Mouse (Mus musculus) liver, adult 2 months (tissue): ENCODE data around the gene Heg1. TPM values are rescaled to one million over a fixed set of nuclear protein-coding genes. Genes with fewer than 3 reads are reported as not detected.
A peak's percentile ranks its signal among the peaks of the same experiment; 100 is the strongest.

Experiments
- DNase-seq: peaks from one replicate; pipeline ENCODE4 v3.0.0-alpha.2; 2011; ENCODE audit warnings: low read depth, low spot score; ENCODE audit errors: extremely low read depth
- H3K27ac ChIP-seq: fragments of 200-500 bp; replicated peaks from 2 replicates; pipeline ENCODE4 v1.5.1; 2012; ENCODE audit warnings: low read depth, mild to moderate bottlenecking, control low read depth, inconsistent platforms, low read length; ENCODE audit not compliant: insufficient read depth
- H3K27me3 ChIP-seq: fragments of 200-500 bp; 2 replicates; pipeline ENCODE4 v1.6.1; 2012; ENCODE audit warnings: mild to moderate bottlenecking, moderate library complexity, low read length, inconsistent platforms; ENCODE audit not compliant: control insufficient read depth, insufficient read depth
- H3K36me3 ChIP-seq: fragments of 200-500 bp; 2 replicates; pipeline ENCODE4 v1.6.1; 2012; ENCODE audit warnings: low read length, inconsistent platforms; ENCODE audit not compliant: control insufficient read depth, insufficient read depth
- H3K4me1 ChIP-seq: fragments of 200-500 bp; 2 replicates; pipeline ENCODE4 v1.6.1; 2011; ENCODE audit warnings: low read length; ENCODE audit not compliant: control insufficient read depth, insufficient read depth
- H3K4me3 ChIP-seq: fragments of 200-500 bp; 2 replicates; pipeline ENCODE4 v1.5.1; 2011; ENCODE audit warnings: low read depth, mild to moderate bottlenecking, control low read depth, low read length, moderate library complexity; ENCODE audit not compliant: insufficient read depth
- H3K79me2 ChIP-seq: fragments of 200-500 bp; 2 replicates; pipeline ENCODE4 v1.6.1; 2012; ENCODE audit warnings: inconsistent platforms, mild to moderate bottlenecking, low read length, moderate library complexity; ENCODE audit not compliant: control insufficient read depth, insufficient read depth
- H3K9ac ChIP-seq: fragments of 200-500 bp; 2 replicates; pipeline ENCODE4 v1.6.1; 2012; ENCODE audit warnings: low read depth, mild to moderate bottlenecking, control low read depth, inconsistent platforms, low read length
- CTCF ChIP-seq: fragments of 200-500 bp; IDR thresholded peaks from 2 replicates; pipeline ENCODE4 v1.5.1; 2011; ENCODE audit warnings: low read depth, low read length, control low read depth
- POLR2A ChIP-seq: fragments of 200-500 bp; IDR thresholded peaks from 2 replicates; pipeline ENCODE4 v1.6.1; 2011; ENCODE audit warnings: low read length, control low read depth; ENCODE audit not compliant: insufficient read depth; ENCODE audit errors: extremely low read depth
- WGBS: fragments of 180-500 bp; shearing (Covaris S2); methylation state at CpG from one replicate; pipeline ENCODE4 v1.1.7; 2018; 5-methylcytosine and 5-hydroxymethylcytosine counted together
- polyA plus RNA-seq: library from polyadenylated mRNA; depleted of rRNA; stranded (reverse); fragments of >200 nt; gene quantifications from 2 replicates; pipeline ENCODE4 v1.2.3, GENCODE M21; 2012
- total RNA-seq: library from RNA; depleted of rRNA; stranded (reverse); fragments of >200 nt; gene quantifications from 2 replicates; pipeline ENCODE4 v1.2.3, GENCODE M21; 2014

The Heg1 gene
- total and polyA plus RNA-seq, 2 experiments: 5.8 to 8.6 TPM

DNA sequence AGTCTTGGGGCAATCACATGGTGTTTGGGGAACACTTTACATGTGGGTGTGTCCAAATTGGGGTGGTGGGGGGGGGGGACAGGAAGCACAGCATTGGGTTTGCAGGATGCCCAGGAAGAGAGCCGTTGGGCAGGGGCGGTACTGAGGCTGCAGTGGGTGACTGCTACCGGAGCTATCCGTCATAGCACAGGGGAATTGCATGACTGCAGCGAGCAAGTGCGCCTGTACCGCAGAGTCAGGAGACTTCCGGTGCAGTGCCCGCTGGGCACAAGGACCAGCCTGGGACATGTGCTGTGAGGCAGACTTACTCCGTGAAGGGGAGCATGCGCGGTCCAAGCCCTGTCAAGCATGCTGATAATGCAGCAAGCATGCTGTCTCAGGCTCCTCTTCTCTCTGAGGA is 67.4 kb downstream of the Heg1 start:
- WGBS: 84% methylated on average over 12 of the region's 12 CpGs
- no peak overlapping the region for H3K4me3 ChIP-seq
- H3K9ac ChIP-seq: no peak overlapping the region
- DNase-seq: no peak
- H3K79me2 ChIP-seq: no peaks in the 10 kb centered on the region
- no peak overlapping the region for H3K27ac ChIP-seq
- H3K36me3 ChIP-seq: no peaks in the 10 kb centered on the region
- H3K4me1 ChIP-seq: peaks cover 2% of the 10 kb centered on the region; the same call in 1 of the 2 replicates
- H3K27me3 ChIP-seq: no peaks in the 10 kb centered on the region
- TF ChIP-seq CTCF (no peak), POLR2A (no peak)

DNA sequence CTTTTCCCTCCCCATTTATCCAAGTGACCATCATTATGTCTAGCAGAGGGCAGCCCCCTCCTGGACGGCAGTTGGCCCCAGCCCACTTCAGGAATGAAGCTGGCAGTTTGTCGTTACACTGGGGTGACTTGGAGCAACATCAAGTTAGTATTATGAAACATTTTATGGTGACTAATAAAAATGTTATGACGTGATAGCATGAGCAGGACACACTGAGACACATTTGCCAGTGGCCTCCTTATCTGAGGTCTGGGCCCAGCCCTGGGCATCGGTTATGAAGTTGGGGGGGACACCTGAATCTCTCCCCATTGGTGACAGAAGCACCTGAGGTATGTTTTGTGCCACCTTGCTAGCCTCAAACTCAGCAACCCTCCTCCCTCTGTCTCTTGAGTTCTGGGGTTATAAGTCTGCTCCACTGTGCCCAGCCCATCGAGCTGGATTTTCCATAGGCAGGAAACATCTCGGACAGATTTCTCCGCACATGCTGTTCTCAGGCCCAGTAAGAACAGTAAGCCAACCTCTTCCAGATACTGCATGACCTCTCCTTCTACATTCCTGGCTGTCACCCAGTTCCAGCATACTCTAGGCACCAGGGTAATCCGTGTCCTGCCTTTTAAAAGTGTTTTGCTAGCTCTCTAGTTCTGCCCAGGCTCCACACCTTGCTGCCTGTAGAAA is 68.9 kb downstream of the Heg1 start:
- Histone ChIP-seq H3K36me3 (no peaks in the 10 kb centered on the region), H3K4me1 (peaks cover 2% of the 10 kb centered on the region; the same call in 1 of the 2 replicates), H3K79me2 (no peaks in the 10 kb centered on the region), H3K4me3 (no peak overlapping the region), H3K27ac (no peak overlapping the region), H3K9ac (no peak overlapping the region), H3K27me3 (no peaks in the 10 kb centered on the region)
- no peak for DNase-seq
- TF ChIP-seq POLR2A (no peak), CTCF (no peak)
- WGBS: 73% methylated on average over 8 of the region's 8 CpGs

DNA sequence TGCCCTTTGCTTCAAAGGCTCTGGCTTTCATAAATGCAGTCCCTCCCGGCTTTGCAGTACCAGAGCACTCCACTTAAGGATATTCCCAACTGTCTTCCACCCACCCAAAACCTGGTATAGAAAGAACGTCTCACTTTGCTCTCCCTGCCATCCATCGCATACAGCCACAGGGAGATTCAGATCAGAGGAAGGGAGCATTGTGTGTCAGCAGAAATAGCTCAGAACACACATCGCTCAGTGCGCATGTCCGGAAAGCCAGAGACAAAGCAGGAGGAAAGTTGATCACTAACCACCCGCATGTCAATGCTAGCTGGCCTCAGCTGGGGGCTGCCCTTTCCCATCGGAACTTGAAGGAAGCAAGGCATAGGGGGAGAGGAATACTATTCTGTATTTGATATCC is 71.1 kb downstream of the Heg1 start:
- no peak for DNase-seq
- 91% methylated on average over 8 of the region's 8 CpGs for WGBS
- no peaks in the 10 kb centered on the region for H3K27me3 ChIP-seq
- H3K9ac ChIP-seq: no peak overlapping the region
- H3K36me3 ChIP-seq: no peaks in the 10 kb centered on the region
- no peak overlapping the region for H3K4me3 ChIP-seq
- no peak overlapping the region for H3K27ac ChIP-seq
- TF ChIP-seq CTCF (no peak), POLR2A (no peak)
- H3K4me1 ChIP-seq: no peaks in the 10 kb centered on the region
- no peaks in the 10 kb centered on the region for H3K79me2 ChIP-seq

DNA sequence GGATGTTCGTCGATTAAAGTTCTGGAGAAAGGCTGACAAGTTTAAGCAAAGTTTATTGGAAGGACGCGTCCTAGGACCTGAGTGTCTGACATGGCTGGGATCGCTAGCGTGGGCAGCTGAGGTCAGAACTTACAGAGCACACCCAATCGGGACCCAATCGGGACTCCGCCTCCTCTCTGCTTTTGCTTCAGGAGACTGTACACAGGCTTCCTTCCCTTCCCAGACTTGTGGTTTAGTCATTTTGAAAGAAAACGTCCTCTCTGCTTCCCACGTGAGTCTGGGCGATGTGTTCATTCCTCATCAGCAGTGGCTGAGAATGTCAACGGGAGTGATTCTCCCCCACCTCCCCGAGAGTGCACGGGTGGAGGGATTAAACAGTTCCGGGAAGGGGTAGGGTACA is 71.8 kb downstream of the Heg1 start:
- no peaks in the 10 kb centered on the region for H3K36me3 ChIP-seq
- no peak overlapping the region for H3K27ac ChIP-seq
- no peak overlapping the region for H3K9ac ChIP-seq
- TF ChIP-seq CTCF: no peak
- H3K79me2 ChIP-seq: no peaks in the 10 kb centered on the region
- WGBS: 82% methylated on average over 16 of the region's 16 CpGs
- H3K4me1 ChIP-seq: no peaks in the 10 kb centered on the region
- peak; percentile 35 for DNase-seq
- no peak overlapping the region for H3K4me3 ChIP-seq
- no peaks in the 10 kb centered on the region for H3K27me3 ChIP-seq

DNA sequence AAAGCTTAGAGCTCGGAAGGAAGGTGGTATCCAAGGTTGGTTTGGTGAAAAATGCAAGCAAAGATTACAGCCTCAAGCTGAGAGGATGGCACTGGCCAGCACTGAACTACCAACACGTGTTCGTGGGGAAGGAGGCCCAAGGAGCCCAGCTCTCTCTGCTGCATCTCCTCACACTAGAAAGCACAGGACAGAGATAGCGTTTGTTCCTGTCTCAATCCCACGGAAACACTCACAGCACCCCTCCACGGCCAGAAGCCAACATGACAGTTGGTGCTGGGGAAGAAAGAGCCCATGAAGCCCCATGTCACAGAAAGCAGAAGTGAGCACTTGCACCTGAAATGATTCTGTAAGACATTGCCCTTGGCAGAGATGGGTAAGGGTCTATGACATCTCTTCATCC is 72.2 kb downstream of the Heg1 start:
- WGBS: 73% methylated on average over 6 of the region's 6 CpGs

DNA sequence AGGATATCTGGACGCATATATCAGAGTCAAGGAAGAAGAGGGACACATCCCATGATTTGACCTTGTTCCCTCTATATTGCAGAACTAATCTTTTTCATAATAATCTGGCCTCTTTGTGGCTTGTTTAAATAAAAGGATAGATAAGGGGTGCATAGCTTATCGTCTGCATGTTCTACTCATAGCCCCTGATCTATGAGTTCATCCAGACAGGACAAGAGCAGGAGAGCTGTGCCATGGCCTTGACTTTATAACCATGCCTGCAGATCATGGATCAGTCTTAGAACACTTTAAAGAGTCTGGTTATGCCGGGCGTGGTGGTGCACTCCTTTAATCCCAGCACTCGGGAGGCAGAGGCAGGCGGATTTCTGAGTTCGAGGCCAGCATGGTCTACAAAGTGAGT is 75.0 kb downstream of the Heg1 start:
- Histone ChIP-seq H3K9ac (no peak overlapping the region), H3K27ac (no peak overlapping the region), H3K27me3 (no peaks in the 10 kb centered on the region), H3K4me1 (no peaks in the 10 kb centered on the region; the same call in 1 of the 2 replicates), H3K79me2 (no peaks in the 10 kb centered on the region), H3K36me3 (peaks cover 3% of the 10 kb centered on the region; the same call in 1 of the 2 replicates), H3K4me3 (no peak overlapping the region)
- WGBS: 90% methylated on average over 7 of the region's 7 CpGs
- no peak for DNase-seq
- TF ChIP-seq POLR2A: no peak
- TF ChIP-seq CTCF: no peak

More for the DNA sequence above, 72.2 kb downstream of the Heg1 start:
- Histone ChIP-seq H3K9ac (no peak overlapping the region), H3K4me1 (no peaks in the 10 kb centered on the region), H3K27me3 (no peaks in the 10 kb centered on the region), H3K27ac (no peak overlapping the region), H3K36me3 (peaks cover 2% of the 10 kb centered on the region; the same call in 1 of the 2 replicates), H3K4me3 (no peak overlapping the region), H3K79me2 (no peaks in the 10 kb centered on the region)
- TF ChIP-seq CTCF (no peak), POLR2A (no peak)
- no peak for DNase-seq
